Mouse (Mus musculus): ENCODE measurements around the gene Vps16. TPM values are rescaled to one million over a fixed set of nuclear protein-coding genes. Genes with fewer than 3 reads are reported as not detected.

Vps16 gene
- total RNA-seq (2021): 10 to 100 TPM; 26.4 to 28.1 TPM
- long read RNA-seq, experiment 1, transcript Vps16-201 (24 exons, 3,161 nt): major isoform, 24 of 24 reads
- long read RNA-seq, experiment 1, partial matches to known transcripts: 0 of 24 reads
- long read RNA-seq, experiment 1, other reads (novel, unspliced or antisense): 0 of 24 reads
- long read RNA-seq, experiment 2, transcript Vps16-201 (24 exons, 3,161 nt): major isoform, 8 of 13 reads
- long read RNA-seq, experiment 2, partial matches to known transcripts: 1 of 13 reads
- long read RNA-seq, experiment 2, other reads (novel, unspliced or antisense): 4 of 13 reads

- peak; percentile 95 to 96 for DNase-seq
Measured at GRCm38 (mm10) chr2:130424126-130424853, at the start of gene Vps16, which contains the start of gene Pced1a. Gene Vps16 (plus strand): TSS chr2:130424339. Gene Pced1a (minus strand): TSS chr2:130424701.

GRCm38 (mm10) chr2:130374951-130375350 lies 49.2 kb upstream of the Vps16 start:
- no peak for DNase-seq

- DNase-seq: no peak
Measured at GRCm38 (mm10) chr2:130383205-130383604, 40.9 kb upstream of the Vps16 start.

GRCm38 (mm10) chr2:130383895-130384294 lies 40.2 kb upstream of the Vps16 start:
- DNase-seq: no peak

GRCm38 (mm10) chr2:130386212-130386611 lies 37.9 kb upstream of the Vps16 start:
- no peak for DNase-seq

- no peak for DNase-seq
Measured at GRCm38 (mm10) chr2:130388796-130389195, 35.3 kb upstream of the Vps16 start.

- DNase-seq: no peak
Measured at GRCm38 (mm10) chr2:130390993-130391625, 33.0 kb upstream of the Vps16 start.

GRCm38 (mm10) chr2:130392836-130393235 lies 31.3 kb upstream of the Vps16 start:
- no peak for DNase-seq

- DNase-seq: no peak
Measured at GRCm38 (mm10) chr2:130395696-130396095, 28.4 kb upstream of the Vps16 start.

GRCm38 (mm10) chr2:130397186-130397985 lies 26.8 kb upstream of the Vps16 start, which contains the start of gene Cpxm1:
Gene Cpxm1 (minus strand): TSS chr2:130397574.
- peak; percentile 26 to 30 for DNase-seq

- peak; percentile 64 to 69 for DNase-seq
Measured at GRCm38 (mm10) chr2:130398091-130398490, 26.0 kb upstream of the Vps16 start.

- no peak for DNase-seq
Measured at GRCm38 (mm10) chr2:130400046-130400445, 24.1 kb upstream of the Vps16 start.

GRCm38 (mm10) chr2:130401891-130402290 lies 22.2 kb upstream of the Vps16 start:
- DNase-seq: no peak

- no peak for DNase-seq
Measured at GRCm38 (mm10) chr2:130404939-130405338, 19.2 kb upstream of the Vps16 start, which contains the start of the genes Gm28372 and 1700020A23Rik. Gene Gm28372 (plus strand): TSS chr2:130405239. Gene 1700020A23Rik (plus strand): TSS chr2:130405259.

GRCm38 (mm10) chr2:130406178-130406577 lies 18.0 kb upstream of the Vps16 start, which contains the start of gene Tmem239:
Gene Tmem239 (plus strand): TSS chr2:130406478.
- no peak for DNase-seq

GRCm38 (mm10) chr2:130408194-130408593 lies 15.9 kb upstream of the Vps16 start:
- no peak for DNase-seq

GRCm38 (mm10) chr2:130411558-130412495 lies 12.3 kb upstream of the Vps16 start:
- peak; percentile 83 to 92 for DNase-seq

GRCm38 (mm10) chr2:130412775-130413174 lies 11.4 kb upstream of the Vps16 start:
- DNase-seq: no peak

GRCm38 (mm10) chr2:130414094-130414856 lies 9.9 kb upstream of the Vps16 start:
- no peak for DNase-seq

Measured in heart, adult 18-20 months (tissue).